Comparison of ENCODE assay signal across 24 mouse cellular contexts in genomic region chr11:99117907-99118306, GRCm38 (mm10). TPM values are rescaled to one million over a fixed set of nuclear protein-coding genes. Genes with fewer than 3 reads are reported as not detected.
A peak's percentile ranks its signal among the peaks of the same experiment; 100 is the strongest.
DNase-seq lines count a peak whose midpoint lies in the region; ATAC-seq lines count a peak whose summit lies in the region.
"Had no signal": no experiment of that assay in that cellular context is flagged by ENCODE, and none has a peak within 500 bp of the region (broad histone marks: within the 10 kb centered on the region; RNA-seq: fewer than 3 reads in every experiment).

No protein-coding gene starts in this region.

- no peak overlapping the region for H3K4me3 ChIP-seq in embryonic facial prominence, embryonic 15.5 days (replicated peaks)
- H3K4me3 ChIP-seq: gastrocnemius, adult 2 months; hindbrain, embryonic 12.5 days; hindbrain, embryonic 15.5 days had no signal

- no peaks in the 10 kb centered on the region for H3K36me3 ChIP-seq in embryonic facial prominence, embryonic 15.5 days
- H3K36me3 ChIP-seq: hindbrain, embryonic 12.5 days; hindbrain, embryonic 15.5 days had no signal

- no peak overlapping the region for H3K9ac ChIP-seq in embryonic facial prominence, embryonic 15.5 days
- H3K9ac ChIP-seq: forebrain, postnatal 0 days; hindbrain, embryonic 12.5 days; hindbrain, embryonic 15.5 days had no signal

- no peak overlapping the region for H3K4me2 ChIP-seq in embryonic facial prominence, embryonic 15.5 days (replicated peaks)
- H3K4me2 ChIP-seq: heart, embryonic 11.5 days; hindbrain, embryonic 12.5 days; hindbrain, embryonic 15.5 days had no signal

- H3K9me3 ChIP-seq in embryonic facial prominence, embryonic 15.5 days (replicated peaks) = no peaks in the 10 kb centered on the region
- H3K9me3 ChIP-seq: hindbrain, embryonic 12.5 days; hindbrain, embryonic 15.5 days had no signal

- peaks cover 45% of the 10 kb centered on the region for H3K4me1 ChIP-seq in embryonic facial prominence, embryonic 15.5 days

- no peak for ATAC-seq in embryonic facial prominence, embryonic 15.5 days (ENCODE audit: insufficient number of reproducible peaks, low FRiP score, low TSS enrichment, low read depth)
- ATAC-seq: CD4-positive, CD25-positive, alpha-beta regulatory T cell, adult 4 months; forebrain, embryonic 14.5 days; forebrain, postnatal 0 days had no signal

- WGBS in embryonic facial prominence, embryonic 15.5 days = 34% methylated on average over 7 of the region's 7 CpGs

- peak; percentile 55 for DNase-seq in Muller cell, postnatal 12 days (ENCODE audit: inconsistent ontology term)
- DNase-seq in ZHBTc4 (ENCODE audit: low read depth, low spot score) = peak; percentile 53
- no peak for DNase-seq in urinary bladder, adult 2 months (ENCODE audit: low spot score)
- no peak for DNase-seq in embryo, embryonic 11 days
- DNase-seq in adrenal gland, adult 18-20 months (ENCODE audit: low spot score in 2 of 2) = no peak
- DNase-seq: adrenal gland, adult 2 months; adrenal gland, postnatal 14 days; cerebellum, adult 11 months; cerebellum, adult 2 months; cerebellum, adult 9-11 months; cerebellum, postnatal 25 days; forebrain, postnatal 0 days; gastrocnemius, adult 2 months; gastrocnemius, postnatal 14 days; heart, adult 11 months had no signal

- peak overlapping the region; percentile 94 for H3K27ac ChIP-seq in embryonic facial prominence, embryonic 15.5 days (replicated peaks)
- H3K27ac ChIP-seq: gastrocnemius, adult 2 months; hindbrain, embryonic 12.5 days; hindbrain, embryonic 15.5 days had no signal

- H3K27me3 ChIP-seq in embryonic facial prominence, embryonic 15.5 days = no peaks in the 10 kb centered on the region
- H3K27me3 ChIP-seq: hindbrain, embryonic 12.5 days; hindbrain, embryonic 15.5 days had no signal

RNA-seq across cellular contexts. Expression of gene Tns4, which starts 28.8 kb away (rescaled TPM):
- polyA plus RNA-seq in embryonic facial prominence, embryonic 15.5 days (2015; fragmentation: Nextera tagmentation; extraction: Ambion mirVana) = 2.7 and 2.8 TPM in 2 replicates
- 26.0 and 28.6 TPM in 2 replicates for polyA plus RNA-seq in urinary bladder, adult 2 months (2012; rRNA removed)
- total RNA-seq in adrenal gland, adult 18-20 months (2021) = under 1 TPM; 0.43 to 0.67 TPM
- total RNA-seq: hematopoietic stem cell, adult 5-6 weeks; MEL had no signal
- polyA plus RNA-seq: forebrain, postnatal 0 days had no signal

RNA-seq across cellular contexts. Expression of gene Ccr7, which starts 37.0 kb away (rescaled TPM):
- 0.57 and 0.59 TPM in 2 replicates for polyA plus RNA-seq in embryonic facial prominence, embryonic 15.5 days (2015; fragmentation: Nextera tagmentation; extraction: Ambion mirVana)
- 1.0 and 1.3 TPM in 2 replicates for polyA plus RNA-seq in urinary bladder, adult 2 months (2012; rRNA removed)
- under 1 TPM in 1 of 2 experiments, not detected in 1; 0.38 TPM for total RNA-seq in adrenal gland, adult 18-20 months (2021)
- total RNA-seq: common myeloid progenitor, adult 5-6 weeks; gastrocnemius, adult 2 months had no signal
- polyA plus RNA-seq: forebrain, embryonic 14.5 days had no signal

Comparison
In these comparisons a context has a peak if more than half of its experiments do, and no peak if none do; other contexts are left out.
1. DNase-seq: peak in Muller cell, postnatal 12 days (single experiment) and ZHBTc4 (single experiment); none in urinary bladder, adult 2 months (single experiment), embryo, embryonic 11 days (single experiment) and adrenal gland, adult 18-20 months (0 of 2).